Mouse (Mus musculus): ENCODE data around the gene Bmpr2.

Bmpr2 gene

GRCm38 (mm10) chr1:59795336-59795735, 32.1 kb downstream of the Bmpr2 start:
- no peak for DNase-seq (ENCODE audit: low read depth in 1 of 2, low spot score in 2 of 2)

- DNase-seq (ENCODE audit: low read depth in 1 of 2, low spot score in 2 of 2), result no peak
Measured at GRCm38 (mm10) chr1:59797865-59798264, 34.7 kb downstream of the Bmpr2 start.

GRCm38 (mm10) chr1:59804363-59804762, 41.2 kb downstream of the Bmpr2 start:
- DNase-seq (ENCODE audit: low read depth in 1 of 2, low spot score in 2 of 2), result no peak

- DNase-seq (ENCODE audit: low read depth in 1 of 2, low spot score in 2 of 2), result no peak
Measured at GRCm38 (mm10) chr1:59809921-59810320, 46.7 kb downstream of the Bmpr2 start.

- DNase-seq (ENCODE audit: low read depth in 1 of 2, low spot score in 2 of 2), result no peak
Measured at GRCm38 (mm10) chr1:59812782-59813181, 49.6 kb downstream of the Bmpr2 start.

GRCm38 (mm10) chr1:59825421-59825820, 62.2 kb downstream of the Bmpr2 start:
- no peak for DNase-seq (ENCODE audit: low read depth in 1 of 2, low spot score in 2 of 2)

GRCm38 (mm10) chr1:59826583-59826982, 63.4 kb downstream of the Bmpr2 start:
- DNase-seq (ENCODE audit: low read depth in 1 of 2, low spot score in 2 of 2), result no peak

- DNase-seq (ENCODE audit: low read depth in 1 of 2, low spot score in 2 of 2), result no peak
Measured at GRCm38 (mm10) chr1:59829410-59829809, 66.2 kb downstream of the Bmpr2 start.

- DNase-seq (ENCODE audit: low read depth in 1 of 2, low spot score in 2 of 2), result no peak
Measured at GRCm38 (mm10) chr1:59830194-59830593, 67.0 kb downstream of the Bmpr2 start.

GRCm38 (mm10) chr1:59833723-59834122, 70.5 kb downstream of the Bmpr2 start:
- DNase-seq (ENCODE audit: low read depth in 1 of 2, low spot score in 2 of 2), result no peak

GRCm38 (mm10) chr1:59848327-59848726, 85.1 kb downstream of the Bmpr2 start:
- DNase-seq (ENCODE audit: low read depth in 1 of 2, low spot score in 2 of 2), result no peak

GRCm38 (mm10) chr1:59859046-59859445, 95.8 kb downstream of the Bmpr2 start:
- no peak for DNase-seq (ENCODE audit: low read depth in 1 of 2, low spot score in 2 of 2)

- DNase-seq (ENCODE audit: low read depth in 1 of 2, low spot score in 2 of 2), result no peak
Measured at GRCm38 (mm10) chr1:59862144-59862543, 98.9 kb downstream of the Bmpr2 start.

- no peak for DNase-seq (ENCODE audit: low read depth in 1 of 2, low spot score in 2 of 2)
Measured at GRCm38 (mm10) chr1:59868041-59868440, 104.8 kb downstream of the Bmpr2 start.

- DNase-seq (ENCODE audit: low read depth in 1 of 2, low spot score in 2 of 2), result no peak
Measured at GRCm38 (mm10) chr1:59874023-59874422, 110.8 kb downstream of the Bmpr2 start.

- no peak for DNase-seq (ENCODE audit: low read depth in 1 of 2, low spot score in 2 of 2)
Measured at GRCm38 (mm10) chr1:59878098-59878497, 114.9 kb downstream of the Bmpr2 start.

- DNase-seq (ENCODE audit: low read depth in 1 of 2, low spot score in 2 of 2), result peak; percentile 22 to 55
Measured at GRCm38 (mm10) chr1:59883349-59884134, 120.3 kb downstream of the Bmpr2 start.

- DNase-seq (ENCODE audit: low read depth in 1 of 2, low spot score in 2 of 2), result no peak
Measured at GRCm38 (mm10) chr1:59886899-59887298, 123.7 kb downstream of the Bmpr2 start.

- DNase-seq (ENCODE audit: low read depth in 1 of 2, low spot score in 2 of 2), result no peak
Measured at GRCm38 (mm10) chr1:59888018-59888417, 124.8 kb downstream of the Bmpr2 start.

GRCm38 (mm10) chr1:59891185-59891584, 128.0 kb downstream of the Bmpr2 start:
- DNase-seq (ENCODE audit: low read depth in 1 of 2, low spot score in 2 of 2), result no peak

GRCm38 (mm10) chr1:59892777-59893176, 129.6 kb downstream of the Bmpr2 start:
- no peak for DNase-seq (ENCODE audit: low read depth in 1 of 2, low spot score in 2 of 2)

- no peak for DNase-seq (ENCODE audit: low read depth in 1 of 2, low spot score in 2 of 2)
Measured at GRCm38 (mm10) chr1:59894025-59894424, 130.8 kb downstream of the Bmpr2 start.

- peak; percentile 62 to 66 for DNase-seq (ENCODE audit: low read depth in 1 of 2, low spot score in 2 of 2)
Measured at GRCm38 (mm10) chr1:59895456-59895855, 132.3 kb downstream of the Bmpr2 start.

All from monocyte, adult 2 months (primary cell).